Mouse (Mus musculus): ENCODE data around the gene Pramel3.
"Not testable (repeated sequence)": the region's sequence is repeated elsewhere in the genome, so short reads cannot be mapped to it uniquely, and the experiment has no call there.

DNA sequence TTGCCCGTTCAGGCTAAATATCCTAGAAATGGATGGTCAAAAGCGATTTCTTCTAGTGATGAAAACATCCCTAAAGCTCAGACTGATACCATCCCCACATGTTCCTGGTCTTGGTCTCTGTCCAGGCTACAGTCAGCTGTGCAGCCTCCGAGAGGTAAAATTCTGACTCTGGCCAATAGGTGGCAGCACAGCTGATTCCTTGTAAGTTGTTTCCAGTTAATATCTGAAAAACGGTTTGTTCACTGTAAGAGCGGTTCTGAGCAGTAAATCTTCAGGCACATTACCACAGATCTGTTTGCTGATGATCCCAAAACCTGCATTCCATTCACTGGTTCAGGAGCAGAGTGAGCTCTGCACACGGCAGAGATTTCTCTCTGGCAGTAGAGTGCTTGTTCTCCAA, 58.6 kb downstream of the Pramel3 start:
- TF ChIP-seq POLR2A (IDR thresholded peaks at IDR 0.05; ENCODE audit: insufficient read depth, low read length); CTCF (IDR thresholded peaks at IDR 0.05; ENCODE audit: low read depth, low read length); EP300 (IDR thresholded peaks at IDR 0.05; ENCODE audit: insufficient read depth, low read depth, low read length): not testable (repeated sequence)
